Mouse (Mus musculus) liver, embryonic 15.5 days (tissue): Measurements from ENCODE around the gene Fgd4. TPM values are rescaled to one million over a fixed set of nuclear protein-coding genes. Genes with fewer than 3 reads are reported as not detected.
"Not testable (repeated sequence)": the region's sequence is repeated elsewhere in the genome, so short reads cannot be mapped to it uniquely, and the experiment has no call there.

Experiments
- ATAC-seq: fragments of 200-750 bp; cut with Nextera tagmentation; 2 replicates; pipeline ENCODE4 v1.8.0; 2017; ENCODE audit warnings: moderate number of reproducible peaks, mild to moderate bottlenecking, moderate library complexity; ENCODE audit not compliant: insufficient read depth
- H3K27ac ChIP-seq: fragments of 300-500 bp; sonication (generic); replicated peaks from 2 replicates; pipeline ENCODE4 v1.5.1; 2015; ENCODE audit warnings: mild to moderate bottlenecking, inconsistent platforms
- H3K27me3 ChIP-seq: fragments of 300-500 bp; sonication (generic); 2 replicates; pipeline ENCODE4 v1.6.1; 2015; ENCODE audit warnings: mild to moderate bottlenecking, inconsistent platforms
- H3K36me3 ChIP-seq: fragments of 300-500 bp; sonication (generic); replicated peaks from 2 replicates; pipeline ENCODE4 v1.6.1; 2015; ENCODE audit warnings: moderate library complexity, mild to moderate bottlenecking, inconsistent platforms
- H3K4me1 ChIP-seq: fragments of 300-500 bp; sonication (generic); replicated peaks from 2 replicates; pipeline ENCODE4 v1.6.1; 2015; ENCODE audit warnings: inconsistent platforms
- H3K4me2 ChIP-seq: fragments of 300-500 bp; sonication (generic); 2 replicates; pipeline ENCODE4 v1.6.1; 2015; ENCODE audit warnings: moderate library complexity, mild to moderate bottlenecking, inconsistent platforms
- H3K4me3 ChIP-seq: fragments of 300-500 bp; sonication (generic); replicated peaks from 2 replicates; pipeline ENCODE4 v1.5.1; 2015; ENCODE audit warnings: mild to moderate bottlenecking, inconsistent platforms
- H3K9ac ChIP-seq: fragments of 300-500 bp; sonication (generic); 2 replicates; pipeline ENCODE4 v1.6.1; 2015; ENCODE audit warnings: moderate library complexity, mild to moderate bottlenecking, inconsistent platforms
- H3K9me3 ChIP-seq: fragments of 300-500 bp; sonication (generic); replicated peaks from 2 replicates; pipeline ENCODE4 v1.6.1; 2016; ENCODE audit warnings: inconsistent platforms
- WGBS: fragments of 180-500 bp; shearing (Covaris S2); methylation state at CpG from one replicate; pipeline ENCODE4 v1.1.7; 2015; ENCODE audit warnings: mixed read lengths; ENCODE audit not compliant: insufficient replicate concordance; 5-methylcytosine and 5-hydroxymethylcytosine counted together
- polyA plus RNA-seq: library from polyadenylated mRNA; unstranded; fragments of >200 nt; fragmentation: Nextera tagmentation; extraction: Ambion mirVana; gene quantifications from 2 replicates; pipeline ENCODE4 v1.2.1, GENCODE M21; 2015

Gene Fgd4
- polyA plus RNA-seq, 1 experiment from 2014 or later = 2.2 TPM

DNA sequence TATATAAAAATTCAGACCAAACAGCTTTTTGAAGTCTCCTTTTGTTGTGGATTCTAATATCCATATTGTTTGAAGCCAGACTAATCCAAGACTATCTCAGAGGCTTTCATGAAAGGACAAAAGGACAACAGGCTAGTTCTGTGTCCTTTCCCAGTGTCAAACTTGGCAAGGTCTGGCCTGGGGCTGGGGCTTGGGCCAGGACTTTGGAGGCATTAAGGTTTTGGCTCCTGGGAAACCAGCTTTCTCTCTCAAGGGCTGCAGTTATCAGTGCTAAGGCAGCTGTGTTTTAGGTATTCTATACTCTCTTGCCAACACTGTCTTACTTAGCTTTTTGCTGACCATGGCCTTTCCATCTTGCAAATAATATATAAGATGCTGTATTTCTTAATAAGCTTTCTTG is 101.6 kb downstream of the Fgd4 start:
- no peak overlapping the region for H3K9ac ChIP-seq
- no peaks in the 10 kb centered on the region for H3K4me1 ChIP-seq
- H3K27ac ChIP-seq = no peak overlapping the region
- no peaks in the 10 kb centered on the region for H3K9me3 ChIP-seq
- ATAC-seq = no peak
- no peak overlapping the region for H3K4me3 ChIP-seq
- no peak overlapping the region for H3K4me2 ChIP-seq
- no peaks in the 10 kb centered on the region for H3K36me3 ChIP-seq
- H3K27me3 ChIP-seq = no peaks in the 10 kb centered on the region

DNA sequence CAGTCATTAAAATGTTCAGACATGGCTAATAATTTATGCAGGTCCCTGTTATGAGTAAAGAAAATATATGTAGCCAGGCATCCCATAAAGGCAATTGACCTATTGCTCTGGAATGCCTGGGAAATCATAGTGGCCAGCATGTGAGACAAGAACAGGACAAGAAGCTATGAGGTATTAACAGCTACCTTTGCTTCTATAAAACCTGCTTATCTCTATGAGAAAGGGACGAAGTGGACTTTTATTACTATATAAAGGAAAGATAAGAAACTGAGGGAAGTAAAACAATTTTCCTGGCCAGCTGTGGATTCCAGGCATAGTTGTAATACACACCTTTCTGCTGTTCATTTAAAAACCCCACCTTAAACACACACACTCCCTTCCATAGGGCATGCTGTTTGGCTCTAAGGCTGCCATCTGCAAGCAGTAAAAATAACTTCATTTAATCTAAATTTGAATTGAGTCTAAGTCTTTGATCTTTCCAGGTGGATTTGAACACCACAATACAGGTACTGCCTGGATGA is 114.8 kb downstream of the Fgd4 start:
- Histone ChIP-seq H3K4me1 (no peaks in the 10 kb centered on the region), H3K9ac (no peak overlapping the region), H3K4me2 (no peak overlapping the region), H3K4me3 (no peak overlapping the region), H3K27ac (no peak overlapping the region), H3K27me3 (no peaks in the 10 kb centered on the region), H3K36me3 (no peaks in the 10 kb centered on the region), H3K9me3 (no peaks in the 10 kb centered on the region)
- no peak for ATAC-seq
- 46% methylated on average over 1 of the region's 1 CpGs for WGBS

DNA sequence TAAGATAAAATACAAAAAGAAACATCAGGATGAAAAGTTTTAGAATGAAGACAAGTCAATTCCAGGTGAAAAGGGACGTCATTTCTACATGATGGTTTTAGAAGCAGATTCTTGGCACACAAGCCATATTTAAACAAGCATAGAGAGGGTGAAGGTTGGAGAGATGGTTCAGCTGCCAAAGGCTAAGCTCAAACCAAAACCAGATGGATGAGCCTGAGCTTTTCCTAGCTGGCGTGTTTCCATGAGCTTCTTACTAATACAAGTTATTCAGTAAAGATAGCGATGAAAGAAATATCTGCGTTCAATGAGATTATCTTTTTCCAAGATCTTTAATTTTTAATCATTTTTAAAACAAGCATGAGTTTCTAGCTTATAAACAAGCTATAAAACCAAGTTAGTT is 115.7 kb downstream of the Fgd4 start:
- WGBS = 74% methylated on average over 4 of the region's 4 CpGs
- ATAC-seq = no peak
- Histone ChIP-seq H3K9ac (no peak overlapping the region), H3K27me3 (no peaks in the 10 kb centered on the region), H3K36me3 (no peaks in the 10 kb centered on the region), H3K4me1 (no peaks in the 10 kb centered on the region), H3K4me3 (no peak overlapping the region), H3K27ac (no peak overlapping the region), H3K9me3 (no peaks in the 10 kb centered on the region), H3K4me2 (no peak overlapping the region)

DNA sequence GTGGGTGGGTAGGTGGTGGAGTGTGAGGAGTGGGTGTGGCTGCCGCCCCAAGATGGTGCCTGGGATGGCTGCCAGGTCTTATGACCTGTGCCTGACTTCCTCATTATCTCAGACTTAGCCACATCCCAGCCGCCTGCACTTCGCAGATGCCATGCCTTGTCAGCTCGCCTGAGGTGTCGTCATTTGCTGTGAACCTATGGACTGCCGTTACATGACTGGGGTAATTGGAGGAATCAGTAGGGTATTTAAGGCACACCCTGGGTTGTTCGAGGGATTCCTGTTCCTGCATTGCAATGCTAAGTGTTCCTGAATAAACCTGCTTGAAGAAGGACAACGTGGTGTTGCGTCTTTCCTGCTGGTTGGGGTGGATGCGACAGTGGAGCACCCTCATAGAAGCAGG is 126.9 kb downstream of the Fgd4 start:
- WGBS = 70% methylated on average over 10 of the region's 10 CpGs
- not testable (repeated sequence) for H3K9me3 ChIP-seq, ATAC-seq, H3K4me3 ChIP-seq, H3K4me2 ChIP-seq, H3K4me1 ChIP-seq, H3K27me3 ChIP-seq, H3K27ac ChIP-seq, H3K9ac ChIP-seq, H3K36me3 ChIP-seq

DNA sequence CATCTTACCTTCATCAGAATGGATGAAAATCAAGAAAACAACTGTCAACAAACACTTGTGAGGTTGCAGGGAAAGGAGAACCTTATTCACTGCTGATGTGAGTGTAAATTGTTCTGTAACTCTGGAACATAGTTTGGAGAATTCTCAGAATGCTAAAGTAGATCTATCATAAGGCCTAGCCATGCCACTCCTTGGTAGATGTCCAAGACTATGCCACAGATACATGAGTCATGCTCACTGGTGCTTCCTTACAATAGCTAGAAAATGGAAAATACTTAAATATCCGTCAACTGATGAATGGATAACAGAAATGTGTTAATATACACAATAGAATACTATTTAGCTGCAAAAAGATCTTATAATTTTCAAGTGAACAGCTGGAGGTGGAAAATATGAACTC is 150.3 kb downstream of the Fgd4 start:
- Histone ChIP-seq H3K4me3 (no peak overlapping the region), H3K9ac (no peak overlapping the region), H3K4me2 (no peak overlapping the region), H3K36me3 (no peaks in the 10 kb centered on the region), H3K27me3 (no peaks in the 10 kb centered on the region), H3K4me1 (no peaks in the 10 kb centered on the region), H3K9me3 (no peaks in the 10 kb centered on the region), H3K27ac (no peak overlapping the region)
- ATAC-seq = no peak
- 44% methylated on average over 1 of the region's 1 CpGs for WGBS

DNA sequence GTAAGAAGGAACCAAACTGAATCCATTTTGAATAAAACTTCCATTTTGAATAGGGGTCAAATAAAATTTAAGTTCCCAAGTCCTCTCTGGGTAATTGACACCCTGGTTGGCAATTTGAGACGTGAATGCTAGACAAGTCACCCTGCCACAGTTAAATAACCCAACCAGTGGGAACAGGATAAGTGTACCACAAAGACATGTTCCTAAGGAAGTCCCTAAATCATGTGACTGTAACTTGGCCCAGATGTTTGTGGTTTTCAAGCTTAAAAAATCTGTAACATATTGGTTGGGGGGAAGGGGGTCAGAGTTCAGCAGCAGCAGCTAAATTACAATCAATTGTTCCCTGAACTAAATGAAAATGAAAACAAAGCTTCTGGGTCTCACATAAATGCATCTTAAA is 161.9 kb downstream of the Fgd4 start:
- ATAC-seq = no peak
- H3K4me2 ChIP-seq = no peak overlapping the region

DNA sequence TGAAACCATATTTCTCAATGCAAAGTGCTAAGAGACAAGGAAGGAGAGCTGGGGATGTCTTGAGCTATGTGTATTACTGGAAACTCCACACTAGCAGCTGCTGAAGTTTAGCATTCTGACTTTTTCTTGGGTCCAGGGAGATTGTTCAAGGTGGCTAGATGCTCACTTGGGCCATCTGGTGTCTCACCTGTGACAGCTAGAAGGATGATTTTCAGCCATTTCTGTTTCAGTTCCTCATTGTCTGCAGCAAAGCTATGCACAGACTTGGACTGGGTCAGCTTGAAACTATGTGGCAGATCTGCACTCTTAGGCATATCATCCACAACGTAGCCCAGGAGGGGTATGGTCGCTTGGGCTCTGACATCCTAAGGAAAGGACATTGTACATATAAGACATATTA is 177.9 kb downstream of the Fgd4 start:
- Histone ChIP-seq H3K4me1 (no peaks in the 10 kb centered on the region), H3K4me2 (no peak overlapping the region), H3K36me3 (no peaks in the 10 kb centered on the region), H3K27ac (no peak overlapping the region), H3K27me3 (no peaks in the 10 kb centered on the region), H3K9ac (no peak overlapping the region), H3K9me3 (no peaks in the 10 kb centered on the region), H3K4me3 (no peak overlapping the region)
- ATAC-seq = no peak
- WGBS = 76% methylated on average over 2 of the region's 2 CpGs

More for the DNA sequence above, 161.9 kb downstream of the Fgd4 start:
- no peaks in the 10 kb centered on the region for H3K9me3 ChIP-seq
- H3K27me3 ChIP-seq = no peaks in the 10 kb centered on the region
- no peak overlapping the region for H3K9ac ChIP-seq
- H3K27ac ChIP-seq = no peak overlapping the region
- H3K36me3 ChIP-seq = 0 out of 2 replicates have a peak, but pooled peaks cover 5% of the 10 kb centered on the region
- WGBS = 15% methylated on average over 1 of the region's 1 CpGs
- H3K4me3 ChIP-seq = no peak overlapping the region
- no peaks in the 10 kb centered on the region for H3K4me1 ChIP-seq

DNA sequence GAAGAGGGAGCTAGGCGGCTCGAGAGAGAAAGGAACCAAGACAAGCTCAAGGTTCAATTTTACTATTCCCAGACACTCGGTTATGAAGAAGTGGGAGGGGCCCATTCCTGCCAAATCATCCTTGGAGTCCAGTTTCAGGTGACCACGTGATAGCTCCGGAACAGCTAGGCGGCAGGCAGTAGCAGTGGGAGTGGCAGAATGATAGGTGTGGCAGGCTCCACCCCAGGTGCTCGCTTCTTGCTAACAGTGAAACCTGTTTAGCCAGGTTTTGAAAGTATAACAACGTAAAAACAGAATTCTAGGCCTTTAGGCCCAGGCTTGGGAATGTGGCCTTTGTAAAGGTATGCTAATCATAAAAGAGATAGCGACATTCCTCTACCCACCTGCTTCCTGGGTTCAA is 233.1 kb downstream of the Fgd4 start:
- H3K36me3 ChIP-seq, H3K4me2 ChIP-seq, H3K9ac ChIP-seq, H3K27me3 ChIP-seq, H3K27ac ChIP-seq, H3K9me3 ChIP-seq, H3K4me1 ChIP-seq, H3K4me3 ChIP-seq, ATAC-seq: not testable (repeated sequence)
- WGBS = 60% methylated on average over 9 of the region's 9 CpGs

Other genes starting within 250 kb of the Fgd4 start
- gene Dnm1l, start 241.6 kb downstream of the Fgd4 start, polyA plus RNA-seq = 19.8 and 21.6 TPM in 2 replicates
- gene Olfr19, start 75.9 kb upstream of the Fgd4 start, polyA plus RNA-seq = not detected in 2 replicates
- gene Spag6l, start 228.9 kb upstream of the Fgd4 start, polyA plus RNA-seq = not detected in 2 replicates